Mouse (Mus musculus) forebrain, embryonic 16.5 days (tissue): ENCODE results near the gene Crocc. TPM values are rescaled to one million over a fixed set of nuclear protein-coding genes. Genes with fewer than 3 reads are reported as not detected.

ENCODE experiments used
- ATAC-seq: fragments of 200-750 bp; cut with Nextera tagmentation; 2 replicates; pipeline ENCODE4 v1.8.0; 2017; ENCODE audit warnings: mild to moderate bottlenecking, moderate library complexity
- H3K27ac ChIP-seq: fragments of 300-500 bp; sonication (generic); 2 replicates; pipeline ENCODE4 v1.5.1; 2014; ENCODE audit warnings: low read length, control low read depth
- H3K27me3 ChIP-seq: fragments of 300-500 bp; sonication (generic); replicated peaks from 2 replicates; pipeline ENCODE4 v1.6.1; 2014; ENCODE audit warnings: low read length; ENCODE audit not compliant: control insufficient read depth, insufficient read depth
- H3K36me3 ChIP-seq: fragments of 300-500 bp; sonication (generic); 2 replicates; pipeline ENCODE4 v1.6.1; 2014; ENCODE audit not compliant: control insufficient read depth, insufficient read depth
- H3K4me1 ChIP-seq: fragments of 300-500 bp; sonication (generic); replicated peaks from 2 replicates; pipeline ENCODE4 v1.6.1; 2014; ENCODE audit warnings: low read length; ENCODE audit not compliant: control insufficient read depth, insufficient read depth
- H3K4me2 ChIP-seq: fragments of 300-500 bp; sonication (generic); 2 replicates; pipeline ENCODE4 v1.6.1; 2014; ENCODE audit warnings: mild to moderate bottlenecking, low read length, control low read depth
- H3K4me3 ChIP-seq: fragments of 300-500 bp; sonication (generic); replicated peaks from 2 replicates; pipeline ENCODE4 v1.5.1; 2014; ENCODE audit warnings: mild to moderate bottlenecking, low read length, control low read depth
- H3K9ac ChIP-seq: fragments of 300-500 bp; sonication (generic); replicated peaks from 2 replicates; pipeline ENCODE4 v1.6.1; 2014; ENCODE audit warnings: low read depth, low read length, control low read depth
- H3K9me3 ChIP-seq: fragments of 300-500 bp; sonication (generic); 2 replicates; pipeline ENCODE4 v1.6.1; 2016; ENCODE audit warnings: low read length; ENCODE audit not compliant: control insufficient read depth
- WGBS: fragments of 180-500 bp; shearing (Covaris S2); extraction: QIAGEN DNeasy Blood & Tissue Kit; methylation state at CpG from one replicate; pipeline ENCODE4 v1.1.7; 2014; 5-methylcytosine and 5-hydroxymethylcytosine counted together
- polyA plus RNA-seq: library from polyadenylated mRNA; unstranded; fragments of >200 nt; fragmentation: Nextera tagmentation; extraction: Ambion mirVana; gene quantifications from 2 replicates; pipeline ENCODE4 v1.2.1, GENCODE M21; 2015

Gene Crocc
- polyA plus RNA-seq, 1 experiment from 2014 or later = 6.7 TPM

DNA sequence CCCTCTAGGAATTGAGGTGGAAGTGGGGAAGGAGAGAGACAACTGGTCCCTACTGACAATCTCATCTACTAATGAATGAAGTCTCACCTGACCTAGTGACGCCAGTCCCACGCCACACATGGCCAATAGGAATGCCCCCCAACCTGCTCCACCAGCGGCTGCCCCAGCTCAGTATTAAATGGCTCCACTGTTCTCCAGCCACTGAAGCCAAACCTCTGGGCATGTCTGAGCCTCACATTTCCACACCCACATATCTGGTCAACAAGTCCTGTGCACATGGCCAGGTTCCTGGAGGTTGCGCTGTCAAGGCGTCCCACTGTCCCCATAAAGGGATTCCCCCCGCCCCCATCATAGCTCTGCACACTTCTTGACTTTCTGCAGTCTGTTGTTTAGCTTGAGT, 75.8 kb downstream of the Crocc start:
- H3K27ac ChIP-seq = no peak overlapping the region
- no peaks in the 10 kb centered on the region for H3K9me3 ChIP-seq
- H3K36me3 ChIP-seq = peaks cover 4% of the 10 kb centered on the region
- no peak overlapping the region for H3K4me3 ChIP-seq
- no peak overlapping the region for H3K9ac ChIP-seq
- 88% methylated on average over 6 of the region's 6 CpGs for WGBS
- H3K27me3 ChIP-seq = no peaks in the 10 kb centered on the region
- H3K4me2 ChIP-seq = no peak overlapping the region
- H3K4me1 ChIP-seq = peaks cover 33% of the 10 kb centered on the region
- no peak for ATAC-seq

DNA sequence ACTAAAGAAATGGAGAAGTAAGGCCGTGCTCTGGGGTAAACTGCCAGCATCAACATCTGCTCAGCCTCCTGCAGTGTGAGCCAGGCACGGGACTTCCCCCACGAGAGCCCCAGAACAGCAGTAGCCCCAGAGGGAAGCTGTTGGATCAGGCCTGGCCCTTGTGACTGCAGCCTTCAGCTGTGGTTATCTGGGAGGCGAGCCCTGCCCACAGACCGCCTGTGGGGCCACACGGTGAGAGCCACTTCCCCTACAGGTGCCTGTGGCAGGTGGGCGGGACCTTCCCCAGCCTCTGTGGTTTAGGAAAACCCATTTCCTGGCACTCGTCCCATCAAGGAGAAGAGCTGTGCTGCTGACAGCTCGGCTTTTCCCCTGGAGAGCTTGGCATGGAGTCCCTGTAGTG, 76.9 kb downstream of the Crocc start:
- Histone ChIP-seq H3K4me3 (no peak overlapping the region), H3K9ac (no peak overlapping the region; the same call in 1 of the 2 replicates), H3K4me1 (peaks cover 23% of the 10 kb centered on the region), H3K36me3 (peaks cover 9% of the 10 kb centered on the region), H3K9me3 (no peaks in the 10 kb centered on the region), H3K4me2 (no peak overlapping the region), H3K27me3 (no peaks in the 10 kb centered on the region), H3K27ac (peak overlapping the region; percentile 20; the same call in 1 of the 2 replicates)
- WGBS = 11% methylated on average over 9 of the region's 9 CpGs
- no peak for ATAC-seq

DNA sequence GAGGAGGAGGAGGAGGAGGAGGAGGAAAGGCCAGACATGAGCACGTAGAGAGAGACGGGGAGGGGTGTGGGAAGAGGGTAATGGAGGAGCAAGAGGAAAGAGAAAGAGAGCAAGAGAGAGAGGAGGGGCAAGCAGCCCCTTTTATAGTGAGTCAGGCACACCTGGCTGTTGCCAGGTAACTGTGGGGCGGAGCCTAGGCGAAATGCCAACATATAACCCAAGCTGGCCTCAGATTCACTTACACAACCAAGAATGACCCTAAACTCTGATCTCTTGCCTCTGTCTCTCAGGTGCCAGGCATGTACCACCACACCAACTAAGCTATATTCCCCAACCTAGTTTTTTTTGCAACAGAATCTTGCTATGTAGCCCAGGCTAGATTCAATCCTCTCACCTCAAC, 77.5 kb downstream of the Crocc start:
- peaks cover 17% of the 10 kb centered on the region for H3K4me1 ChIP-seq
- WGBS = 85% methylated on average over 2 of the region's 4 CpGs

GRCm38 (mm10) chr4:140981605-140982004, 78.7 kb downstream of the Crocc start:
- 88% methylated on average over 2 of the region's 2 CpGs for WGBS
- H3K4me3 ChIP-seq = no peak overlapping the region

More for the DNA sequence above, 77.5 kb downstream of the Crocc start:
- peaks cover 13% of the 10 kb centered on the region for H3K36me3 ChIP-seq
- no peaks in the 10 kb centered on the region for H3K9me3 ChIP-seq
- H3K4me3 ChIP-seq = no peak overlapping the region
- H3K4me2 ChIP-seq = no peak overlapping the region
- ATAC-seq = no peak
- no peaks in the 10 kb centered on the region for H3K27me3 ChIP-seq
- H3K9ac ChIP-seq = no peak overlapping the region
- no peak overlapping the region for H3K27ac ChIP-seq

GRCm38 (mm10) chr4:140977886-140978692, 82.3 kb downstream of the Crocc start:
- no peaks in the 10 kb centered on the region for H3K9me3 ChIP-seq
- 94% methylated on average over 14 of the region's 14 CpGs for WGBS
- ATAC-seq = no peak

More at GRCm38 (mm10) chr4:140981605-140982004, 78.7 kb downstream of the Crocc start:
- H3K4me2 ChIP-seq = no peak overlapping the region
- ATAC-seq = no peak
- no peaks in the 10 kb centered on the region for H3K27me3 ChIP-seq
- H3K4me1 ChIP-seq = peaks cover 11% of the 10 kb centered on the region
- H3K9me3 ChIP-seq = no peaks in the 10 kb centered on the region
- no peak overlapping the region for H3K27ac ChIP-seq
- H3K36me3 ChIP-seq = peaks cover 18% of the 10 kb centered on the region
- no peak overlapping the region for H3K9ac ChIP-seq

DNA sequence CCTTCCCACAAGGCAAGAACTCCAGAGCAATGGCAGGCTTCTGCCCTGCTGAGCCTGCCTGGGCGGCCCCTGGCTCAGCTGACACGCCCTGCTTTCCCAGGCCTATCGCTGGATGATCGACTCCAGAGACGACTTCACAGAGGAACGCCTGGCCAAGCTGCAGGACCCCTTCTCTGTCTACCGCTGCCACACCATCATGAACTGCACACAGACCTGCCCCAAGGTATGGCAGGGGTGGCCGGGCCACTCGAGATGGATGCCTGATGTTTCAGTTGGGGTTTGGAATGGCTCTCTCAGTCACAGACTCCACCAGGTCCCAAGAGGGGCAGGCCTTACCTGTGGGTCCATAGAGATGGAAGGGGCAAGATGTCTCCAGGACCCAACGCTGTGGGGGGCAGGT, 83.1 kb downstream of the Crocc start:
- Histone ChIP-seq H3K4me2 (no peak overlapping the region), H3K36me3 (peaks cover 49% of the 10 kb centered on the region), H3K9me3 (no peaks in the 10 kb centered on the region), H3K4me1 (no peaks in the 10 kb centered on the region), H3K4me3 (no peak overlapping the region), H3K9ac (no peak overlapping the region), H3K27ac (no peak overlapping the region), H3K27me3 (no peaks in the 10 kb centered on the region)
- ATAC-seq = no peak
- WGBS = 90% methylated on average over 10 of the region's 10 CpGs

More at GRCm38 (mm10) chr4:140977886-140978692, 82.3 kb downstream of the Crocc start:
- Histone ChIP-seq H3K9ac (no peak overlapping the region), H3K4me3 (no peak overlapping the region), H3K27ac (no peak overlapping the region), H3K27me3 (no peaks in the 10 kb centered on the region), H3K36me3 (peaks cover 42% of the 10 kb centered on the region), H3K4me1 (0 out of 2 replicates have a peak, but pooled peaks cover under 1% of the 10 kb centered on the region), H3K4me2 (no peak overlapping the region)

DNA sequence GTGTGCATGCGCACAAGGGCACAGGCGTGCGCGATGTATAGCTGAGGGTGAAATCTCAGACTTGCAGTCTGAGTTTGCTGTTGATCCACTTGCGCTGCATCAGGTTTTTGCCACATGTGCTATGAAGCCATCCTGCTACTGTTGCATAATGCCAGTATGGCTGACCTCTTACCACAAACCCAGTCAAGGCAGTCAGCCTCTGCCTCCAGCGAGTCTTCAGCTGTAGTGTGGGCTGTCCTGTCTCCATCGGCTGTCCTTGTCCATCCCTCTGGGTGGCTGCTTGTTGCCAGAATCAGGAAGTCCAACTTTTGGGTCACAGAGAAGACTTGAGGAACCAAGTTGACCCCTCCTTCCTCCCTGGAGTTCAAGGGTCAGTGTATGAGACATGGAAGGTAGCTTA, 85.0 kb downstream of the Crocc start:
- no peak for ATAC-seq
- no peak overlapping the region for H3K9ac ChIP-seq
- H3K4me1 ChIP-seq = no peaks in the 10 kb centered on the region
- no peaks in the 10 kb centered on the region for H3K27me3 ChIP-seq
- H3K36me3 ChIP-seq = peaks cover 52% of the 10 kb centered on the region
- no peak overlapping the region for H3K4me2 ChIP-seq
- WGBS = 96% methylated on average over 7 of the region's 7 CpGs
- no peaks in the 10 kb centered on the region for H3K9me3 ChIP-seq
- H3K27ac ChIP-seq = no peak overlapping the region
- no peak overlapping the region for H3K4me3 ChIP-seq

- H3K4me3 ChIP-seq = no peak overlapping the region
- no peak overlapping the region for H3K27ac ChIP-seq
- 95% methylated on average over 6 of the region's 6 CpGs for WGBS
- no peaks in the 10 kb centered on the region for H3K4me1 ChIP-seq
- no peak overlapping the region for H3K4me2 ChIP-seq
- no peak for ATAC-seq
- peaks cover 47% of the 10 kb centered on the region for H3K36me3 ChIP-seq
- no peaks in the 10 kb centered on the region for H3K9me3 ChIP-seq
- no peak overlapping the region for H3K9ac ChIP-seq
- H3K27me3 ChIP-seq = no peaks in the 10 kb centered on the region
Observed at GRCm38 (mm10) chr4:140974408-140974807, 85.9 kb downstream of the Crocc start.

DNA sequence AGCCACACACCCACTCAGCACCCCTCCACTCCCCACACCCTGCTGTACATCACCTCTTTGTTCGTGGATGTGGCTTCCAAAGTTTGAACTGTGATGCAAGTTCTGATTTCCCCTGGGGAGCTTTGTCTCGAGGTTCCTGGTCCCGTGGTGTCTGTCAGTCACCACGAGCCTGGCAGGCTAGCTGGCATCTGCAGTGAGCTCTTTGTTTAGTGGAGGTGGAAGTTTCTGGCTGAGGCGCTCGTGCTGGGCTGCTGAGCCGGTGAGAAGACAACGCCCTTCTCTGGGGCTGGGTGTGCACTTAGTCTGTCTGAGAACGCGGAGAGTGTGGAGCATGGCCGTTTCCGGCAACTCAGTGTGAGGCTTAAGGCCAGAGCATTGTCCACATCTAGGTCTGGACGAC, 88.7 kb downstream of the Crocc start:
- Histone ChIP-seq H3K4me2 (no peak overlapping the region), H3K4me3 (no peak overlapping the region), H3K36me3 (peaks cover 38% of the 10 kb centered on the region), H3K4me1 (no peaks in the 10 kb centered on the region), H3K9me3 (no peaks in the 10 kb centered on the region), H3K9ac (no peak overlapping the region), H3K27ac (no peak overlapping the region), H3K27me3 (no peaks in the 10 kb centered on the region)
- no peak for ATAC-seq
- WGBS = 84% methylated on average over 13 of the region's 13 CpGs
